Mouse (Mus musculus): ENCODE results near the gene Col7a1. TPM values are rescaled to one million over a fixed set of nuclear protein-coding genes. Genes with fewer than 3 reads are reported as not detected.
A peak's percentile ranks its signal among the peaks of the same experiment; 100 is the strongest.

Gene Col7a1
- polyA plus RNA-seq, 1 experiment from 2014 or later = 1.9 TPM

- Histone ChIP-seq H3K4me3 (ENCODE audit: low read depth, low read length) (no peak overlapping the region), H3K36me3 (ENCODE audit: control insufficient read depth, insufficient read depth) (peaks cover 22% of the 10 kb centered on the region; the same call in 1 of the 2 replicates), H3K9ac (ENCODE audit: low read depth, low read length) (no peak overlapping the region), H3K27ac (ENCODE audit: low read depth, low read length) (no peak overlapping the region), H3K27me3 (replicated peaks; ENCODE audit: control insufficient read depth, insufficient read depth, low read length) (no peaks in the 10 kb centered on the region), H3K9me3 (ENCODE audit: control insufficient read depth) (no peaks in the 10 kb centered on the region), H3K4me2 (replicated peaks; ENCODE audit: low read depth) (no peak overlapping the region), H3K4me1 (replicated peaks; ENCODE audit: control insufficient read depth, insufficient read depth, low read length) (peaks cover 2% of the 10 kb centered on the region; the same call in 1 of the 2 replicates)
- 75% methylated on average over 19 of the region's 19 CpGs for WGBS
- no peak for TF ChIP-seq CTCF (IDR thresholded peaks at IDR 0.05; ENCODE audit: low read depth)
- no peak for ATAC-seq
Observed at GRCm38 (mm10) chr9:108998287-108999166, 45.1 kb downstream of the Col7a1 start.

GRCm38 (mm10) chr9:108999167-108999526 is 45.8 kb downstream of the Col7a1 start:
- no peak for TF ChIP-seq CTCF (IDR thresholded peaks at IDR 0.05; ENCODE audit: low read depth)
- Histone ChIP-seq H3K27me3 (replicated peaks; ENCODE audit: control insufficient read depth, insufficient read depth, low read length) (no peaks in the 10 kb centered on the region), H3K4me2 (replicated peaks; ENCODE audit: low read depth) (no peak overlapping the region; the same call in 1 of the 2 replicates), H3K9me3 (ENCODE audit: control insufficient read depth) (no peaks in the 10 kb centered on the region), H3K36me3 (ENCODE audit: control insufficient read depth, insufficient read depth) (peaks cover 26% of the 10 kb centered on the region; the same call in 1 of the 2 replicates), H3K4me1 (replicated peaks; ENCODE audit: control insufficient read depth, insufficient read depth, low read length) (peaks cover 2% of the 10 kb centered on the region; the same call in 1 of the 2 replicates), H3K9ac (ENCODE audit: low read depth, low read length) (no peak overlapping the region), H3K4me3 (ENCODE audit: low read depth, low read length) (no peak overlapping the region), H3K27ac (ENCODE audit: low read depth, low read length) (no peak overlapping the region)
- WGBS = 47% methylated on average over 4 of the region's 4 CpGs
- ATAC-seq = no peak

- Histone ChIP-seq H3K4me3 (ENCODE audit: low read depth, low read length) (no peak overlapping the region), H3K9ac (ENCODE audit: low read depth, low read length) (no peak overlapping the region), H3K36me3 (ENCODE audit: control insufficient read depth, insufficient read depth) (peaks cover 32% of the 10 kb centered on the region; the same call in 1 of the 2 replicates), H3K4me1 (replicated peaks; ENCODE audit: control insufficient read depth, insufficient read depth, low read length) (peaks cover 2% of the 10 kb centered on the region; the same call in 1 of the 2 replicates), H3K27me3 (replicated peaks; ENCODE audit: control insufficient read depth, insufficient read depth, low read length) (no peaks in the 10 kb centered on the region), H3K4me2 (replicated peaks; ENCODE audit: low read depth) (no peak overlapping the region), H3K27ac (ENCODE audit: low read depth, low read length) (no peak overlapping the region), H3K9me3 (ENCODE audit: control insufficient read depth) (no peaks in the 10 kb centered on the region)
- TF ChIP-seq CTCF (IDR thresholded peaks at IDR 0.05; ENCODE audit: low read depth) = peak; percentile 99
- ATAC-seq = no peak
- 11% methylated on average over 3 of the region's 3 CpGs for WGBS
Observed at GRCm38 (mm10) chr9:109000726-109001125, 47.3 kb downstream of the Col7a1 start.

GRCm38 (mm10) chr9:109003201-109003600 is 49.8 kb downstream of the Col7a1 start:
- no peak for ATAC-seq

GRCm38 (mm10) chr9:109007025-109007780 is 53.8 kb downstream of the Col7a1 start:
- no peak overlapping the region for H3K4me2 ChIP-seq (replicated peaks; ENCODE audit: low read depth)
- 80% methylated on average over 21 of the region's 21 CpGs for WGBS
- TF ChIP-seq CTCF (IDR thresholded peaks at IDR 0.05; ENCODE audit: low read depth) = no peak
- H3K4me1 ChIP-seq (replicated peaks; ENCODE audit: control insufficient read depth, insufficient read depth, low read length) = no peaks in the 10 kb centered on the region
- no peaks in the 10 kb centered on the region for H3K9me3 ChIP-seq (ENCODE audit: control insufficient read depth)
- peaks cover 47% of the 10 kb centered on the region for H3K36me3 ChIP-seq (ENCODE audit: control insufficient read depth, insufficient read depth)
- H3K27me3 ChIP-seq (replicated peaks; ENCODE audit: control insufficient read depth, insufficient read depth, low read length) = no peaks in the 10 kb centered on the region
- H3K27ac ChIP-seq (ENCODE audit: low read depth, low read length) = no peak overlapping the region
- no peak overlapping the region for H3K4me3 ChIP-seq (ENCODE audit: low read depth, low read length)
- no peak for ATAC-seq
- H3K9ac ChIP-seq (ENCODE audit: low read depth, low read length) = no peak overlapping the region

More at GRCm38 (mm10) chr9:109003201-109003600, 49.8 kb downstream of the Col7a1 start:
- Histone ChIP-seq H3K27ac (ENCODE audit: low read depth, low read length) (no peak overlapping the region), H3K9me3 (ENCODE audit: control insufficient read depth) (no peaks in the 10 kb centered on the region), H3K9ac (ENCODE audit: low read depth, low read length) (no peak overlapping the region), H3K27me3 (replicated peaks; ENCODE audit: control insufficient read depth, insufficient read depth, low read length) (no peaks in the 10 kb centered on the region), H3K4me1 (replicated peaks; ENCODE audit: control insufficient read depth, insufficient read depth, low read length) (no peaks in the 10 kb centered on the region), H3K4me2 (replicated peaks; ENCODE audit: low read depth) (no peak overlapping the region), H3K4me3 (ENCODE audit: low read depth, low read length) (no peak overlapping the region), H3K36me3 (ENCODE audit: control insufficient read depth, insufficient read depth) (peaks cover 38% of the 10 kb centered on the region; the same call in 1 of the 2 replicates)
- WGBS = 60% methylated on average over 2 of the region's 2 CpGs
- TF ChIP-seq CTCF (IDR thresholded peaks at IDR 0.05; ENCODE audit: low read depth) = peak; percentile 87

- ATAC-seq = no peak
- H3K4me3 ChIP-seq (ENCODE audit: low read depth, low read length) = no peak overlapping the region
- H3K27me3 ChIP-seq (replicated peaks; ENCODE audit: control insufficient read depth, insufficient read depth, low read length) = no peaks in the 10 kb centered on the region
- no peak overlapping the region for H3K9ac ChIP-seq (ENCODE audit: low read depth, low read length)
- TF ChIP-seq CTCF (IDR thresholded peaks at IDR 0.05; ENCODE audit: low read depth) = no peak
- 88% methylated on average over 9 of the region's 9 CpGs for WGBS
- no peaks in the 10 kb centered on the region for H3K4me1 ChIP-seq (replicated peaks; ENCODE audit: control insufficient read depth, insufficient read depth, low read length)
- H3K4me2 ChIP-seq (replicated peaks; ENCODE audit: low read depth) = no peak overlapping the region
- H3K27ac ChIP-seq (ENCODE audit: low read depth, low read length) = no peak overlapping the region
- peaks cover 40% of the 10 kb centered on the region for H3K36me3 ChIP-seq (ENCODE audit: control insufficient read depth, insufficient read depth)
- no peaks in the 10 kb centered on the region for H3K9me3 ChIP-seq (ENCODE audit: control insufficient read depth)
Observed at GRCm38 (mm10) chr9:109008081-109008480, 54.7 kb downstream of the Col7a1 start.
